Mouse (Mus musculus) cerebellum, adult (tissue): ENCODE data around the gene Gale.

Experiments
- ATAC-seq: cut with Nextera tagmentation; 2 replicates; pipeline ENCODE4 v1.9.2; 2017; ENCODE audit warnings: mild to moderate bottlenecking, moderate library complexity, mixed read lengths; ENCODE audit not compliant: insufficient number of reproducible peaks, low FRiP score, low TSS enrichment

The Gale gene

DNA sequence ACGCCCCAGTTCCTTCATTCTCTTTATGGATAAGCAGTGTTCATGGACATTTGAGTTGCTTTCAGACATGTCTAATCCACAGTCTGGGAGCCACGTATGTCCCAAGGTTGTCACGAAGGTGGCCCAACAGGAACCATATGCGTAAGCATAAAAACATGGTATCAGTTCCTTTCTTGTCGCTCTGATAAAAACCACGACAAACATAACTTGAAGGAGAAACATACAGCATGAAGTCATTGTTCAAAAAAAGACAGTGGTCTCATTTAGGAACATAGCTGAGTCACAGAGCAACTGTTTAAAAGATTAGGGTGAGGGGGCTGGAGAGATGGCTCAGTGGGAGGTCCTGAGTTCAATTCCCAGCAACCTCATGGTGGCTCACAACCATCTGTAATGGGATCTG is 21.3 kb upstream of the Gale start:
- no peak for ATAC-seq

DNA sequence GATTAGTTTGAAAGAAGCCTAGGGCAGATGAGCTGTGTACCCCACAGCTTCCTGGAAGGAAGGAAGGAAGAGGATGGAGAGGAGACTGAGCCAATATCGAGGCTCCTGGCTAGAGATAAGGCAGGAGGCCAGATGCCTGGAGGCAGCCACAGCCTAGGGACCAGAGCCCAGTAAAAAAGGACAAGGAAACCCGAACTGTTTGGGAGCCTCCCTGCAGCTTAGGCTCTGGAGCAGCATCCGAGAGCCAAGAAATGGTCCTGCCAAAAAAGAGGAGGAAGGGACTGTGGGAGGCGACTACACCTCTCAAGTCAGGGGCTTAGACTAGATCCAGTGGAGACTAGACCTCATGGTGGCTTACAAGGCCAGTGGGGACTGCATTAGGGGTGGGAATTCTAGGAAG is 20.1 kb upstream of the Gale start:
- no peak for ATAC-seq

- ATAC-seq = no peak
Observed at GRCm38 (mm10) chr4:135945706-135946105, 17.8 kb upstream of the Gale start.

DNA sequence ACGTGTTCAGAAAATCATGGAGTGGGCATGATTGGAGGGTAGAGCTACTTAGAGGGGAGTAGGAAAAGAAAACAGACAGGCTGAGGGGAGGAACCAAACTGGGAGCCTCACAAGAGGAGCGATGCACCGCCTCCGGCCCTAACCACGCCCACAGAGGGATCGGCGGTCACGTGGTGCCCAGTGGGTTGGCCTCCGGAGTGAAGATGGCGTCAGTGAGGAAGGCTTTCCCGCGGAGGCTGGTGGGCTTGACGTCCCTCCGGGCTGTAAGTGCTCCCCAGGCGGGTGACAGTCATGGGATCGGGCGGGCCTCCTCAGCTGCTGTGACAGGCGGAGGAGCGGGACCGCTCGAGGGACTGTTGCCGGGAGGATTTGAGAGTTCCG is 17.3 kb upstream of the Gale start, which contains the start of gene Hmgcl:
Gene Hmgcl (plus strand): TSS at position 171 of the 381 bp plus-strand sequence.
- ATAC-seq = peak; percentile 74; the same call in 1 of the 2 replicates

DNA sequence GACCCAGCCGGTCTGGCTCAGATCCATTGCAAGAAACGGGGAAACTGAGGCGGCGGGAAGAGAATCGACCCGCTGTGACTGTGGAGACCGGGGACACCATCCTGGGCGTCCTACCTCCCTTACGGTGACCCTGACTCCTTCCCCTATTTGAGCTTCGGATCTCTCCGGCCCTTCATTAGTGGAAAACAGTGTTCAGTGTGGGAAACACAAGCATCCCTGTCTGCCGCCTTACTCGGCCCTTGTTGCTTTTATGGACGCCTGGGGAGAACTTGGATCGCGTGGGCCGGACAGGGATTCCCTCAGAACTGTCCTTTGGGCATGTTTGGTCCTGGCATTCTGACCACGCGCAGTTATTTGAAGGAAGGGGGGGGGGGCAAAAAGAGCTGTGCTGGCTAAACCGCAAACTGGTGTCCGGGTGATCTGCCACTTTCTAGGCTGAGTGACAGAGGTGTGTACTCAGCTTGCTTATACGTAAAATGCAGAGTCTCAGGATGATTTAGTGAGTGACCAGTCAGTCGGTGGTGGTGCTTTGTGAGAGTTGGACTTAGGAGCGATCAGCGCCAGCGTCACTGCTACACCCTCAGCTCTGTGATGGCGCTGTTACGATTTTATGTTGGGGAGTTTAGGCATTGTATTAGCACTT is 16.7 kb upstream of the Gale start:
- ATAC-seq = no peak

- ATAC-seq = no peak
Observed at GRCm38 (mm10) chr4:135948142-135948541, 15.4 kb upstream of the Gale start.

DNA sequence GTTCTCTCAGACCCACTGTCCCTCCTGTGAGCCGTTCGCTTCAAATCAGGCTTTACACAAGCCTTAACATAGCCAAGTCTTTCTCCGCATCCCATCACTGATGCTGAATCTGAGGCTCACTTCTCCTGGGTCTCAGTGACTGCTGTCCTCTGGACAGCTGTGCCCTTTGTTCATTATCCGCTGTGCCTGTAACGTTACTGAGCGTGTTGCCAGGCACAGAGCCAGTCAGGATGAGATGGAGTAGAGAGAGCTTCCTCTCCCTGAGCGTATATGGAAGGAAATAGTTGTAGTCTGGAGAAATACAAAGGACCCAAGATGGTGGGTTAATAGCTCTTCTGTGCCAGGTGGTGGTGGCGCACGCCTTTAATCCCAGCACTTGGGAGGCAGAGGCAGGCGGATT is 14.1 kb upstream of the Gale start:
- ATAC-seq = no peak

DNA sequence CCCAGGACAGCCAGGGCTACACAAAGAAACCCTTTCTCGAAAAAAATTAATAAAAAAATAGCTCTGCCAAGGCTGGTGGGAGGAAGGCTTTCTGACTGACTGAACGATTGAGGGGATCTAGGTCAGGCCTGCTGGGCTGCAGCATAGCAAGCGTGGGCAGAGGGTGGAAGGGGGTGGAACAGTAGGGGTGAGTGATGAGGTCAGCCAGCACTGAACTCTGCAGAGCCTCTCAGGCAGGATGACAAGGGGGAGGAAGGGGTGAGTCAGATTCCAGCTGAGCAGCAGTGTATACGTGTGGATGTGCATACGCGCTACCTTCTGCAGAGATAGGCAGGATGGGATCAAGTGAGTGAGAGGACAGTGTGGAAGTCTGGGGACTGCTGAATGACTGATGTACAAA is 13.6 kb upstream of the Gale start:
- peak; percentile 86 for ATAC-seq

- no peak for ATAC-seq
Observed at GRCm38 (mm10) chr4:135950365-135950764, 13.2 kb upstream of the Gale start.

DNA sequence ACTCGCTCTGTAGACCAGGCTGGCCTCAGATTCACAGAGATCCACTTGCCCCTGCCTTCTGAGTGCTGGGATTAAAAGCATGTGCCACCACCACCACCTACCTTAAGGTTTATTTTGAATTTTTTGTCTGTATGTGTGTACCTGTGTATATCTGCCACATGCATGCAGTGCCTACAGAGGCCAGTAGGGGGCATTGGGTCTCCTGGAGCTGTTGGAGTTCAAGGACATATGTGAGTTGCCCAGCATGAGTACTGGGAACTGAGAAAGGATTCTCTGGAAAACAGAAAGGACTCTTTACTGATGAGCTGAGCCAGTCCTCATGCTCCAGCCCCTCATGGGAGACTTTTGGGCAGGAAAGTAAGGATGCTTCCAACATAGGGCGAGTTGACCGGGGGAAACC is 12.0 kb upstream of the Gale start:
- no peak for ATAC-seq

DNA sequence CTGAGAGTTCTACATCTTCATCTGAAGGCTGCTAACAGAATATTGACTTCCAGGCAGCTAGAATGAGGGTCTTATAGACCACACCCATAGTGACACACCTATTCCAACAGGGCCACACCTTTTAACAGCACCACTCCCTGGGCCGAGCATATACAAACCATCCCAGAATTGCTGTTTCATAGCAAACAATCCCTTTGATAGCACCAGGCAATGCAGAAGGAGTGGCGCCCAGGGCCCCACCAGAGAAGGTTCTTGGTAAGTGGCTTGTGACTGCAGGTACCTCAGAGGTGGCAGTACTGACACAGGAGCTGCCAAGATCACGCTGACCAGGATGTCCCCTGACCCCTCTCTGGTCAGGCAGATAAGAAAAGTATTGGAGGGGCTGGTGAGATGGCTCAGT is 10.3 kb upstream of the Gale start:
- ATAC-seq = no peak

GRCm38 (mm10) chr4:135954241-135954640 is 9.3 kb upstream of the Gale start:
- ATAC-seq = no peak

- no peak for ATAC-seq
Observed at GRCm38 (mm10) chr4:135955886-135956285, 7.6 kb upstream of the Gale start.

DNA sequence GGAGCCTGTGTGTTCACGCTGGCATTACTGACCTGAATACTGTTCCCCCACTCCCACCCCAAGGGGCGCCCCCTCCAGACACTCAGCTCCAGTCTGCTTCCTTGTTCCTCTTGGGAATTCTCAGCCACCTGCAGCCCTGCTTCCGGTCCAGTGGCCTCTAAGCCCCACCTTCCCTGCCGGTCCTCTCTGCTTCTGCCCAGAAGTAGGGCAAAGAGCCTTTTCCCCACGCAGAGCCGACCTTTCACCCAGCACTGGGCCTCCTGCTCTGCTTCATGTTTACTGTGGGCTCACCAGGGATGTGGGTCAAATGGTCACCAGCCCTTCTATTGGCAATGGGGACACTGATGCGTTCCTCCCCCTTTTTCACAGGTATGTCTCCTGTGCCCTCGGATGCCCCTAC is 5.2 kb upstream of the Gale start:
- no peak for ATAC-seq

- no peak for ATAC-seq
Observed at GRCm38 (mm10) chr4:135960717-135961116, 2.8 kb upstream of the Gale start.

DNA sequence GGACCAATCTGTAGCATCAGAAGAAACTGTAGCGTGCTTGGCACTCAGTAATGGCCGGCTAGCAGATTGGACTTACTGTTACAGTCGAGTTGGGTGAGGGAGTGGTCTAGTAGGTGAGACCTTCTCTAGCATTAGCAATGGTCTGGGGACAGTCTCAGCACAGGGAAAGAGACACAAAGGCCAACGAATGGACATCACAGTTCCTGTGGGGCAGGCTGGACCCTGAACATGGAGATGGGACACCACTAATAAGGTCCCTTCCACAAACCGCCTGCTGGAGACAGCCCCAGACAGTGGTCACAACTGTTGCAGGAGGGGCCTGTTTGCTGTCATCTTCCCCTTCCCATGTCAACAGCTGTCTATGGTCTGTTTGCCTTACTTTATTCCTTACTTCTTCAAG is 1.8 kb upstream of the Gale start:
- ATAC-seq = no peak

- no peak for ATAC-seq
Observed at GRCm38 (mm10) chr4:135962198-135962597, 1.3 kb upstream of the Gale start.

- ATAC-seq = no peak
Observed at GRCm38 (mm10) chr4:135962946-135963345, 581 bp upstream of the Gale start.

GRCm38 (mm10) chr4:135964426-135964825 is 899 bp downstream of the Gale start:
- peak; percentile 12; the same call in 1 of the 2 replicates for ATAC-seq

GRCm38 (mm10) chr4:135965113-135965512 is 1.6 kb downstream of the Gale start:
- no peak for ATAC-seq

DNA sequence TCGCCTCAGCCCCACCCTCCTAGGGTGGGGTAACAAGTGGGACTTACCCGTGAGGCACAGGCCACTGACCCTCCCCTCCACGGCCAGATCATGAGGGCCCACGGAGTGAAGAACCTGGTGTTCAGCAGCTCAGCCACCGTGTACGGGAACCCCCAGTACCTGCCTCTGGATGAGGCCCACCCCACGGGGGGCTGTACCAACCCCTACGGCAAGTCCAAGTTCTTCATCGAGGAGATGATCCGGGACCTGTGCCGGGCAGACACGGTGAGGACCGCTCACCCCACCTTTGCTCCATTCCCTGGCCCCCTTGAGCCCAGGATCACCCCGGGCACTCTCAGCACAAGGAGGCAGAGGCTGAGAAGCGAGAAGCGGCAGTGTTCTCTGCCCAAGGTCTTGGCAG is 2.8 kb downstream of the Gale start:
- no peak for ATAC-seq

GRCm38 (mm10) chr4:135967086-135967760 is 3.7 kb downstream of the Gale start:
- no peak for ATAC-seq
